Mouse (Mus musculus) erythroblast, embryonic 14.5 days (primary cell): Measurements from ENCODE around the gene Zbtb3.

ENCODE experiments used
- GATA1 ChIP-seq: IDR thresholded peaks from 2 replicates; pipeline ENCODE4 v1.6.1; 2012; ENCODE audit warnings: low read length, inconsistent platforms, mixed read lengths
- TAL1 ChIP-seq: IDR thresholded peaks from 3 replicates; pipeline ENCODE4 v1.6.1; 2012; ENCODE audit warnings: low read length, inconsistent platforms, mixed read lengths

GRCm38 (mm10) chr19:8839103-8839907 lies 37.0 kb downstream of the Zbtb3 start, which contains the start of gene Gng3:
- TF ChIP-seq GATA1 (no peak), TAL1 (no peak)
